Mouse (Mus musculus) erythroblast, embryonic 14.5 days (primary cell): ENCODE data around the gene Snrnp27.

Experiments used
- GATA1 ChIP-seq: IDR thresholded peaks from 2 replicates; pipeline ENCODE4 v1.6.1; 2012; ENCODE audit warnings: low read length, inconsistent platforms, mixed read lengths
- TAL1 ChIP-seq: IDR thresholded peaks from 3 replicates; pipeline ENCODE4 v1.6.1; 2012; ENCODE audit warnings: low read length, inconsistent platforms, mixed read lengths

- TF ChIP-seq GATA1 (no peak), TAL1 (no peak)
These were observed 49.0 kb upstream of the Snrnp27 start, which contains the start of gene Gmcl1 for GRCm38 (mm10) chr6:86733183-86733876.
